12 mouse cellular contexts compared by ENCODE assay signal in the genomic region with DNA sequence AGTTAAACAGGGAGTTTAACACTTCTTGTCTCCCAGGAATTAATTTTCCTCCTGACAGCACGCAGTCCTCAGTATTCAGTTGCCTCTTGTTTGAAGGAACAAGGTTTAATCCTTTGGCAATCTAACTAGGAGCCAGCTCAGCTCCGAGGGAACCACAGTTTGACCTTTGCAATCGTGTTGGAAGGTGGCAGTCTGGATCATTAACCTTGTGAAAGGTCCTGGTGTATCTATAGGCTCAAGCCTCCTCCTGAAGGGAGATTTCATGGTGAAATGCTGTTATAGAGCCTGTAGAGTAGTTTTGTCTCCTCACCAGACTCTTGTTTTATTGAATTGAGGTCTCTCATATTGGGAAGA.
DNase-seq lines count a peak whose midpoint lies in the region; ATAC-seq lines count a peak whose summit lies in the region.
"Had no signal": no experiment of that assay in that cellular context is flagged by ENCODE, and none has a peak within 500 bp of the region (broad histone marks: within the 10 kb centered on the region; RNA-seq: fewer than 3 reads in every experiment).

No protein-coding gene starts in this region.

- H3K4me3 ChIP-seq in forebrain, embryonic 13.5 days, result no peak overlapping the region
- no peak overlapping the region for H3K4me3 ChIP-seq in intestine, embryonic 15.5 days (replicated peaks)
- no peak overlapping the region for H3K4me3 ChIP-seq in neural tube, embryonic 11.5 days (ENCODE audit: low read depth, low read length)

- H3K9ac ChIP-seq in forebrain, embryonic 13.5 days, result no peak overlapping the region
- no peak overlapping the region for H3K9ac ChIP-seq in intestine, embryonic 15.5 days
- no peak overlapping the region for H3K9ac ChIP-seq in neural tube, embryonic 11.5 days (ENCODE audit: low read length)
- H3K9ac ChIP-seq: limb, embryonic 15.5 days had no signal

- ATAC-seq in forebrain, embryonic 13.5 days, result peak; percentile 54
- 0 out of 2 replicates have a peak, but pooled peaks have one; percentile 32 for ATAC-seq in intestine, embryonic 15.5 days
- peak; percentile 54 for ATAC-seq in neural tube, embryonic 11.5 days (ENCODE audit: insufficient read depth, low FRiP score, low TSS enrichment)
- ATAC-seq in granulocyte monocyte progenitor cell, adult 5-6 weeks (replicated peaks; ENCODE audit: poor library complexity, severe bottlenecking), result no peak
- ATAC-seq: CD4-positive, CD25-positive, alpha-beta regulatory T cell, adult 4 months had no signal

- peak overlapping the region; percentile 60; the same call in 1 of the 2 replicates for H3K27ac ChIP-seq in forebrain, embryonic 13.5 days
- no peak overlapping the region for H3K27ac ChIP-seq in intestine, embryonic 15.5 days
- H3K27ac ChIP-seq in neural tube, embryonic 11.5 days (ENCODE audit: low read depth, low read length), result no peak overlapping the region
- H3K27ac ChIP-seq: limb, embryonic 15.5 days had no signal

- H3K9me3 ChIP-seq in forebrain, embryonic 13.5 days (replicated peaks), result no peaks in the 10 kb centered on the region
- no peaks in the 10 kb centered on the region for H3K9me3 ChIP-seq in intestine, embryonic 15.5 days
- H3K9me3 ChIP-seq in neural tube, embryonic 11.5 days (ENCODE audit: control insufficient read depth, low read length), result no peaks in the 10 kb centered on the region
- H3K9me3 ChIP-seq: embryonic facial prominence, embryonic 13.5 days; limb, embryonic 15.5 days had no signal

- H3K36me3 ChIP-seq in forebrain, embryonic 13.5 days (ENCODE audit: poor library complexity, severe bottlenecking), result no peaks in the 10 kb centered on the region
- H3K36me3 ChIP-seq in intestine, embryonic 15.5 days, result no peaks in the 10 kb centered on the region
- no peaks in the 10 kb centered on the region for H3K36me3 ChIP-seq in neural tube, embryonic 11.5 days (ENCODE audit: control insufficient read depth, insufficient read depth, low read length)
- H3K36me3 ChIP-seq: embryonic facial prominence, embryonic 13.5 days; limb, embryonic 15.5 days had no signal

- DNase-seq in kidney, adult 11 months, result peak; percentile 19
- DNase-seq in kidney, postnatal 14 days, result no peak
- DNase-seq in neural tube, embryonic 11.5 days (ENCODE audit: low spot score), result no peak
- DNase-seq in layer of hippocampus, adult 8-10 months (ENCODE audit: low spot score in 2 of 2), result no peak
- no peak for DNase-seq in heart, adult 9 months (ENCODE audit: low spot score in 2 of 2)
- DNase-seq: heart, adult 11 months had no signal

- H3K4me2 ChIP-seq in forebrain, embryonic 13.5 days, result peak overlapping the region; percentile 44; the same call in 1 of the 2 replicates
- H3K4me2 ChIP-seq in intestine, embryonic 15.5 days (replicated peaks), result no peak overlapping the region
- no peak overlapping the region for H3K4me2 ChIP-seq in neural tube, embryonic 11.5 days (ENCODE audit: low read depth)

- peaks cover 21% of the 10 kb centered on the region for H3K4me1 ChIP-seq in forebrain, embryonic 13.5 days
- peaks cover 15% of the 10 kb centered on the region for H3K4me1 ChIP-seq in intestine, embryonic 15.5 days (replicated peaks)
- peaks cover 3% of the 10 kb centered on the region; the same call in 1 of the 2 replicates for H3K4me1 ChIP-seq in neural tube, embryonic 11.5 days (ENCODE audit: control insufficient read depth, insufficient read depth, low read length)

- 6% methylated on average over 3 of the region's 3 CpGs for WGBS in forebrain, embryonic 13.5 days
- 15% methylated on average over 3 of the region's 3 CpGs for WGBS in intestine, embryonic 15.5 days
- 18% methylated on average over 3 of the region's 3 CpGs for WGBS in neural tube, embryonic 11.5 days

- no peaks in the 10 kb centered on the region for H3K27me3 ChIP-seq in forebrain, embryonic 13.5 days
- H3K27me3 ChIP-seq in intestine, embryonic 15.5 days (replicated peaks), result no peaks in the 10 kb centered on the region
- H3K27me3 ChIP-seq in neural tube, embryonic 11.5 days (ENCODE audit: control insufficient read depth, insufficient read depth, low read length), result no peaks in the 10 kb centered on the region
- H3K27me3 ChIP-seq: limb, embryonic 15.5 days had no signal
